Mouse (Mus musculus): ENCODE data around the gene Enam. TPM values are rescaled to one million over a fixed set of nuclear protein-coding genes. Genes with fewer than 3 reads are reported as not detected.

Gene Enam
- not detected in 2 replicates for polyA plus RNA-seq (2015; fragmentation: Nextera tagmentation; extraction: Ambion mirVana)

- H3K27me3 ChIP-seq (replicated peaks; ENCODE audit: control insufficient read depth, insufficient read depth, low read length): no peaks in the 10 kb centered on the region
- H3K9ac ChIP-seq (ENCODE audit: low read depth, low read length): no peak within 1 kb of the TSS
- no peak within 1 kb of the TSS for H3K4me2 ChIP-seq (ENCODE audit: low read depth, low read length)
- H3K4me1 ChIP-seq (ENCODE audit: control insufficient read depth, insufficient read depth, low read length): no peaks in the 10 kb centered on the region
- no peaks in the 10 kb centered on the region for H3K36me3 ChIP-seq (ENCODE audit: control insufficient read depth, insufficient read depth, low read length)
- no peak within 1 kb of the TSS for H3K27ac ChIP-seq (ENCODE audit: low read length)
- no peaks in the 10 kb centered on the region for H3K9me3 ChIP-seq (ENCODE audit: control insufficient read depth, low read length)
- H3K4me3 ChIP-seq (ENCODE audit: low read length): no peak within 1 kb of the TSS
- ATAC-seq: no peak
Observed at GRCm38 (mm10) chr5:88487675-88488074, at the start of gene Enam. Enam (plus strand) TSS chr5:88487975.

GRCm38 (mm10) chr5:88455691-88456090, 32.1 kb upstream of the Enam start, which contains the start of gene Ambn:
Ambn (plus strand) TSS chr5:88455991.
- H3K36me3 ChIP-seq (ENCODE audit: control insufficient read depth, insufficient read depth, low read length): no peaks in the 10 kb centered on the region
- ATAC-seq: no peak
- H3K27me3 ChIP-seq (replicated peaks; ENCODE audit: control insufficient read depth, insufficient read depth, low read length): no peaks in the 10 kb centered on the region
- WGBS: 87% methylated on average over 3 of the region's 3 CpGs
- no peaks in the 10 kb centered on the region for H3K9me3 ChIP-seq (ENCODE audit: control insufficient read depth, low read length)
- no peak within 1 kb of the TSS for H3K4me3 ChIP-seq (ENCODE audit: low read length)
- H3K9ac ChIP-seq (ENCODE audit: low read depth, low read length): no peak within 1 kb of the TSS
- H3K4me1 ChIP-seq (ENCODE audit: control insufficient read depth, insufficient read depth, low read length): no peaks in the 10 kb centered on the region
- no peak within 1 kb of the TSS for H3K4me2 ChIP-seq (ENCODE audit: low read depth, low read length)
- H3K27ac ChIP-seq (ENCODE audit: low read length): no peak within 1 kb of the TSS

- Histone ChIP-seq H3K9ac (ENCODE audit: low read depth, low read length) (no peak overlapping the region), H3K4me2 (ENCODE audit: low read depth, low read length) (no peak overlapping the region), H3K4me1 (ENCODE audit: control insufficient read depth, insufficient read depth, low read length) (no peaks in the 10 kb centered on the region), H3K36me3 (ENCODE audit: control insufficient read depth, insufficient read depth, low read length) (no peaks in the 10 kb centered on the region), H3K4me3 (ENCODE audit: low read length) (no peak overlapping the region), H3K9me3 (ENCODE audit: control insufficient read depth, low read length) (no peaks in the 10 kb centered on the region), H3K27me3 (replicated peaks; ENCODE audit: control insufficient read depth, insufficient read depth, low read length) (no peaks in the 10 kb centered on the region), H3K27ac (ENCODE audit: low read length) (no peak overlapping the region)
- 78% methylated on average over 2 of the region's 2 CpGs for WGBS
- ATAC-seq: no peak
Observed at GRCm38 (mm10) chr5:88467471-88467870, 20.3 kb upstream of the Enam start.

GRCm38 (mm10) chr5:88468807-88469704, 18.7 kb upstream of the Enam start:
- Histone ChIP-seq H3K36me3 (ENCODE audit: control insufficient read depth, insufficient read depth, low read length) (no peaks in the 10 kb centered on the region), H3K27ac (ENCODE audit: low read length) (no peak overlapping the region), H3K9me3 (ENCODE audit: control insufficient read depth, low read length) (no peaks in the 10 kb centered on the region), H3K4me3 (ENCODE audit: low read length) (no peak overlapping the region), H3K4me2 (ENCODE audit: low read depth, low read length) (no peak overlapping the region), H3K4me1 (ENCODE audit: control insufficient read depth, insufficient read depth, low read length) (no peaks in the 10 kb centered on the region), H3K9ac (ENCODE audit: low read depth, low read length) (no peak overlapping the region), H3K27me3 (replicated peaks; ENCODE audit: control insufficient read depth, insufficient read depth, low read length) (no peaks in the 10 kb centered on the region)
- no peak for ATAC-seq
- 90% methylated on average over 4 of the region's 4 CpGs for WGBS

GRCm38 (mm10) chr5:88489004-88489403, 1.2 kb downstream of the Enam start:
- no peaks in the 10 kb centered on the region for H3K27me3 ChIP-seq (replicated peaks; ENCODE audit: control insufficient read depth, insufficient read depth, low read length)
- H3K4me2 ChIP-seq (ENCODE audit: low read depth, low read length): no peak overlapping the region
- H3K9ac ChIP-seq (ENCODE audit: low read depth, low read length): no peak overlapping the region
- no peaks in the 10 kb centered on the region for H3K36me3 ChIP-seq (ENCODE audit: control insufficient read depth, insufficient read depth, low read length)
- H3K4me3 ChIP-seq (ENCODE audit: low read length): no peak overlapping the region
- no peaks in the 10 kb centered on the region for H3K9me3 ChIP-seq (ENCODE audit: control insufficient read depth, low read length)
- H3K4me1 ChIP-seq (ENCODE audit: control insufficient read depth, insufficient read depth, low read length): no peaks in the 10 kb centered on the region
- no peak for ATAC-seq
- H3K27ac ChIP-seq (ENCODE audit: low read length): no peak overlapping the region
- WGBS: 64% methylated on average over 2 of the region's 2 CpGs

GRCm38 (mm10) chr5:88491111-88491510, 3.3 kb downstream of the Enam start:
- ATAC-seq: no peak
- H3K4me2 ChIP-seq (ENCODE audit: low read depth, low read length): no peak overlapping the region
- H3K4me3 ChIP-seq (ENCODE audit: low read length): no peak overlapping the region
- WGBS: 76% methylated on average over 5 of the region's 5 CpGs
- H3K9ac ChIP-seq (ENCODE audit: low read depth, low read length): no peak overlapping the region
- H3K27ac ChIP-seq (ENCODE audit: low read length): no peak overlapping the region
- no peaks in the 10 kb centered on the region for H3K36me3 ChIP-seq (ENCODE audit: control insufficient read depth, insufficient read depth, low read length)
- H3K4me1 ChIP-seq (ENCODE audit: control insufficient read depth, insufficient read depth, low read length): no peaks in the 10 kb centered on the region
- H3K9me3 ChIP-seq (ENCODE audit: control insufficient read depth, low read length): no peaks in the 10 kb centered on the region
- H3K27me3 ChIP-seq (replicated peaks; ENCODE audit: control insufficient read depth, insufficient read depth, low read length): no peaks in the 10 kb centered on the region

- Histone ChIP-seq H3K9me3 (ENCODE audit: control insufficient read depth, low read length) (no peaks in the 10 kb centered on the region; the same call in 1 of the 2 replicates), H3K9ac (ENCODE audit: low read depth, low read length) (no peak overlapping the region), H3K4me2 (ENCODE audit: low read depth, low read length) (no peak overlapping the region), H3K36me3 (ENCODE audit: control insufficient read depth, insufficient read depth, low read length) (no peaks in the 10 kb centered on the region), H3K4me3 (ENCODE audit: low read length) (no peak overlapping the region), H3K27me3 (replicated peaks; ENCODE audit: control insufficient read depth, insufficient read depth, low read length) (no peaks in the 10 kb centered on the region), H3K27ac (ENCODE audit: low read length) (no peak overlapping the region), H3K4me1 (ENCODE audit: control insufficient read depth, insufficient read depth, low read length) (no peaks in the 10 kb centered on the region)
- ATAC-seq: 0 out of 2 replicates have a peak, but pooled peaks have one; percentile 31
- WGBS: 77% methylated on average over 3 of the region's 3 CpGs
Observed at GRCm38 (mm10) chr5:88499781-88500180, 12.0 kb downstream of the Enam start.

GRCm38 (mm10) chr5:88508555-88508954, 20.8 kb downstream of the Enam start:
- Histone ChIP-seq H3K27ac (ENCODE audit: low read length) (no peak overlapping the region), H3K36me3 (ENCODE audit: control insufficient read depth, insufficient read depth, low read length) (no peaks in the 10 kb centered on the region), H3K9ac (ENCODE audit: low read depth, low read length) (no peak overlapping the region), H3K27me3 (replicated peaks; ENCODE audit: control insufficient read depth, insufficient read depth, low read length) (no peaks in the 10 kb centered on the region), H3K9me3 (ENCODE audit: control insufficient read depth, low read length) (no peaks in the 10 kb centered on the region), H3K4me2 (ENCODE audit: low read depth, low read length) (no peak overlapping the region), H3K4me1 (ENCODE audit: control insufficient read depth, insufficient read depth, low read length) (no peaks in the 10 kb centered on the region), H3K4me3 (ENCODE audit: low read length) (no peak overlapping the region)
- 72% methylated on average over 1 of the region's 1 CpGs for WGBS
- no peak for ATAC-seq

GRCm38 (mm10) chr5:88508990-88509389, 21.2 kb downstream of the Enam start:
- H3K4me2 ChIP-seq (ENCODE audit: low read depth, low read length): no peak overlapping the region
- 79% methylated on average over 1 of the region's 1 CpGs for WGBS
- H3K4me1 ChIP-seq (ENCODE audit: control insufficient read depth, insufficient read depth, low read length): no peaks in the 10 kb centered on the region
- H3K4me3 ChIP-seq (ENCODE audit: low read length): no peak overlapping the region
- no peaks in the 10 kb centered on the region for H3K9me3 ChIP-seq (ENCODE audit: control insufficient read depth, low read length)
- no peak overlapping the region for H3K9ac ChIP-seq (ENCODE audit: low read depth, low read length)
- no peak overlapping the region for H3K27ac ChIP-seq (ENCODE audit: low read length)
- no peaks in the 10 kb centered on the region for H3K27me3 ChIP-seq (replicated peaks; ENCODE audit: control insufficient read depth, insufficient read depth, low read length)
- no peaks in the 10 kb centered on the region for H3K36me3 ChIP-seq (ENCODE audit: control insufficient read depth, insufficient read depth, low read length)
- ATAC-seq: no peak
